Mouse (Mus musculus) midbrain, embryonic 12.5 days (tissue): ENCODE measurements at regions not wholly inside any gene's neighbourhood (a gene's known extent, or its start where the extent isn't known, plus 50 kb on each side); places are given as distances from the start of the nearest gene placed in this dataset.

Experiments used
- ATAC-seq: fragments of 200-750 bp; cut with Nextera tagmentation; 2 replicates; pipeline ENCODE4 v1.8.0; 2017; ENCODE audit warnings: low read depth, moderate TSS enrichment, moderate library complexity; ENCODE audit not compliant: low FRiP score
- H3K27ac ChIP-seq: fragments of 300-500 bp; sonication (generic); replicated peaks from 2 replicates; pipeline ENCODE4 v1.5.1; 2016; ENCODE audit warnings: mild to moderate bottlenecking
- H3K27me3 ChIP-seq: fragments of 300-500 bp; sonication (generic); 2 replicates; pipeline ENCODE4 v1.6.1; 2016; ENCODE audit warnings: mild to moderate bottlenecking
- H3K36me3 ChIP-seq: fragments of 300-500 bp; sonication (generic); 2 replicates; pipeline ENCODE4 v1.6.1; 2016
- H3K4me1 ChIP-seq: fragments of 300-500 bp; sonication (generic); 2 replicates; pipeline ENCODE4 v1.6.1; 2016
- H3K4me2 ChIP-seq: fragments of 300-500 bp; sonication (generic); replicated peaks from 2 replicates; pipeline ENCODE4 v1.6.1; 2016; ENCODE audit warnings: mild to moderate bottlenecking, moderate library complexity
- H3K4me3 ChIP-seq: fragments of 300-500 bp; sonication (generic); 2 replicates; pipeline ENCODE4 v1.5.1; 2016; ENCODE audit warnings: mild to moderate bottlenecking
- H3K9ac ChIP-seq: fragments of 300-500 bp; sonication (generic); replicated peaks from 2 replicates; pipeline ENCODE4 v1.6.1; 2016; ENCODE audit warnings: mild to moderate bottlenecking, moderate library complexity
- H3K9me3 ChIP-seq: fragments of 300-500 bp; sonication (generic); 2 replicates; pipeline ENCODE4 v1.6.1; 2016; ENCODE audit warnings: mild to moderate bottlenecking
- WGBS: fragments of 180-500 bp; shearing (Covaris S2); methylation state at CpG from one replicate; pipeline ENCODE4 v1.1.7; 2016; 5-methylcytosine and 5-hydroxymethylcytosine counted together

DNA sequence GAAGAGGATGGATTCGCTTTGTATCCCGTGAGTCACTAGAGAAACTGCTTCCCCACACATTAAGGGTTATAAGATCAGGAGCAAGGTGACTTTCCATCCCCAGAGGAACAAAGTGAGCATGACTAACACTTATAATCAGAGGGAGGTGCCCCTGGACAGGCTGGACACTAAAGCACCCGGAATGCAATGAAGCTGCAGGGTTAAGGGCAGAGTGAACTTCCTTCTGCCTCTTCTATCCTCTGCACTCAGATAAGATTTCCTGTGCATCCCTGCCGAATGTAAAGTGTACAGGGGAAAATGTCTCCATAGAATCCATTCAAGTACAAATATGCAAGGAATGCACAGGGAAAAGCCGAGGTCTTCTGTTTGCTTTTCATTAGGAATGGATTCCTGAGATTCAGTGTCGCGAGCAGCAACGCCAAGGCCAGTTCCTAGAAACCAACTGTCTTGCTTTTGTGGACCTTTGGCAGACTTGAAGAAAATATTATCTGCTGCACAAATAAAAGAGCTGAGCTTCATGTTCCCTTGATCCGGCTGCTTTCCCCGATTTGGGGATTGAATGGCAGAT is 58.5 kb upstream of the Fbxl7 start:
- peak; percentile 41; the same call in 1 of the 2 replicates for ATAC-seq
- 0 out of 2 replicates have a peak overlapping the region, but pooled peaks have one; percentile 25 for H3K27ac ChIP-seq
- no peaks in the 10 kb centered on the region for H3K27me3 ChIP-seq
- no peak overlapping the region for H3K9ac ChIP-seq
- H3K9me3 ChIP-seq: no peaks in the 10 kb centered on the region
- peak overlapping the region; percentile 27 for H3K4me2 ChIP-seq
- no peak overlapping the region for H3K4me3 ChIP-seq
- peaks cover 9% of the 10 kb centered on the region for H3K4me1 ChIP-seq
- 16% methylated on average over 10 of the region's 10 CpGs for WGBS
- no peaks in the 10 kb centered on the region for H3K36me3 ChIP-seq

DNA sequence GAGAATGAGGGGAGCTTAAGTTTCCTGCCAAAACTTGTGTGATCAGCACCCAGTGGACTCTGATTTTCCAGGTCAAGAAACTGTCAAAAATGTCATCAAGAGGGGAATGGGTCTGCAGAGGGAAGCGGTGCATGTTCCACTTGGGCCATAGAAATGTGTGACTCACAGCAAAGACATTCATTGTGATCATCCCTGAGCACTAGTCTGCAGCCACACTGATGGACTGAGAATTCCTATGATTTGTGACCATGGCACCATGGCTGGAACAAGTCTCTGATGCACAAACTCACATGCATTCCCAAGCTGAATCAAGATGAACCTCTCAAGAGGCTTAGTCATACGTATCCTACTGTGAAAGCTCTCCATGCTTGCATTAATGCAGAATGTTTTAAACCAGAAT is 63.6 kb upstream of the Fbxl7 start:
- no peak overlapping the region for H3K27ac ChIP-seq
- no peak for ATAC-seq
- H3K4me2 ChIP-seq: no peak overlapping the region
- no peaks in the 10 kb centered on the region for H3K9me3 ChIP-seq
- peaks cover 1% of the 10 kb centered on the region for H3K4me1 ChIP-seq
- 85% methylated on average over 2 of the region's 2 CpGs for WGBS
- H3K4me3 ChIP-seq: no peak overlapping the region
- no peaks in the 10 kb centered on the region for H3K27me3 ChIP-seq
- H3K36me3 ChIP-seq: no peaks in the 10 kb centered on the region
- H3K9ac ChIP-seq: no peak overlapping the region

DNA sequence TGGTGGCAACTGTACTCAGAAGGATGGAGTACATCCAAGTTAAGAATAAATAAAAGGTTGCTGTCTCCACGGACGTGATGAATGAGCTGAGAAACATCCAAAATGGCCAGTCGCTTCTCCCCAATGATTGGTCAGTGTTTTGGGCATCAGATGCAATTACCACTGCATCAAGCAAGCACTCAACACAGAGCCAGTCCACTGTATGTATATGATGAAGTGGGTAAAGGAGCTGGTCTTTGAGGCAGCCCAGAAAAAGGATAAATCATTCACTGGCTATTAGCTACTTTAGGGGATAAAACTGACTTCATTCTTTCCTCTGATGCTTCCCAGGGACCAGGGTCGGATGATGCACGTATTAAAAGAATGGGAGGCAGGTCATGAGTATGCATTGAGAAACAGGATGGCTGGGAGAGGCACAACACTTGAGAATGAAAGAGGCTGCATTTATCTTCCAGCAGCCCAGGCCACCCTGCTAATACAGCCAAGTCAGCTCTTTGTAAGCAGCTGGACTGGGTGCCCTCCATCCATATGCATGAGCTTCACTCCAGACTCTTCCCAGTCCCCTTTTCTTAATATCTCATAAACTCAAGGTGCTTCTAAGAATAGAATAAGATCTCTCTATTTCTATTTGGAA is 73.1 kb upstream of the Fbxl7 start:
- H3K4me2 ChIP-seq: no peak overlapping the region
- H3K9me3 ChIP-seq: no peaks in the 10 kb centered on the region
- H3K27ac ChIP-seq: peak overlapping the region; percentile 58; the same call in 1 of the 2 replicates
- no peak overlapping the region for H3K4me3 ChIP-seq
- WGBS: 50% methylated on average over 5 of the region's 5 CpGs
- H3K27me3 ChIP-seq: no peaks in the 10 kb centered on the region
- ATAC-seq: peak; percentile 83
- H3K9ac ChIP-seq: no peak overlapping the region
- peaks cover 5% of the 10 kb centered on the region for H3K4me1 ChIP-seq
- no peaks in the 10 kb centered on the region for H3K36me3 ChIP-seq

DNA sequence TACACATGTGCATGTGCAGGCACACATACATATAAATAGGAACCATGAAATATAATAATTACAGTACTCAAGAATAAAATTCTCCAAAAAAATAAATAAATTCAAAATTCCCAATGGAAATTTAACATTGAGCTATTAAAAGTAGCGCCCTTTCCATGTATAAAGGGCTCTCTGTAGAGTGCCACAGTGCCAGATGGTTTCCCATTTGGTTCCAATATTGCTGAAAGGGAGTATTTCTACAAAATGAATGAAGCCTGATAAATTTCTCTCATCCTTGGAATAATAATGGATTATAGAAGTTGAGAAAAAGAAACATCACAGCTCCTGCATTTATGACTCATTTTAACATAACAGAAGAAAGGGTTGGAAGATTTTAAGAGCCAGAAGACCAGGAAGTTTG is 75.4 kb upstream of the Fbxl7 start:
- no peaks in the 10 kb centered on the region for H3K36me3 ChIP-seq
- H3K27ac ChIP-seq: no peak overlapping the region
- WGBS: 88% methylated on average over 1 of the region's 1 CpGs
- no peaks in the 10 kb centered on the region for H3K27me3 ChIP-seq
- no peak overlapping the region for H3K4me3 ChIP-seq
- no peak overlapping the region for H3K4me2 ChIP-seq
- H3K4me1 ChIP-seq: peaks cover 5% of the 10 kb centered on the region
- ATAC-seq: no peak
- no peak overlapping the region for H3K9ac ChIP-seq
- no peaks in the 10 kb centered on the region for H3K9me3 ChIP-seq

GRCm38 (mm10) chr15:26993054-26993453 is 97.7 kb upstream of the Fbxl7 start:
- no peak overlapping the region for H3K4me2 ChIP-seq
- no peaks in the 10 kb centered on the region for H3K36me3 ChIP-seq
- H3K9ac ChIP-seq: no peak overlapping the region
- 0 out of 2 replicates have a peak, but pooled peaks cover 2% of the 10 kb centered on the region for H3K9me3 ChIP-seq
- no peaks in the 10 kb centered on the region for H3K4me1 ChIP-seq
- H3K27ac ChIP-seq: no peak overlapping the region
- 53% methylated on average over 1 of the region's 1 CpGs for WGBS
- no peak for ATAC-seq
- H3K27me3 ChIP-seq: no peaks in the 10 kb centered on the region
- H3K4me3 ChIP-seq: no peak overlapping the region

- WGBS: 77% methylated on average over 4 of the region's 4 CpGs
Observed at GRCm38 (mm10) chr15:27009069-27009468, 113.7 kb upstream of the Fbxl7 start.

GRCm38 (mm10) chr15:27013906-27014658 is 118.7 kb upstream of the Fbxl7 start:
- H3K4me3 ChIP-seq: no peak overlapping the region
- peaks cover 10% of the 10 kb centered on the region for H3K4me1 ChIP-seq
- H3K4me2 ChIP-seq: peak overlapping the region; percentile 7; the same call in 1 of the 2 replicates
- H3K9ac ChIP-seq: no peak overlapping the region
- no peaks in the 10 kb centered on the region for H3K36me3 ChIP-seq
- ATAC-seq: peak; percentile 89
- H3K27me3 ChIP-seq: no peaks in the 10 kb centered on the region
- no peaks in the 10 kb centered on the region for H3K9me3 ChIP-seq
- H3K27ac ChIP-seq: peak overlapping the region; percentile 71
- 16% methylated on average over 4 of the region's 4 CpGs for WGBS

More at GRCm38 (mm10) chr15:27009069-27009468, 113.7 kb upstream of the Fbxl7 start:
- Histone ChIP-seq H3K4me2 (no peak overlapping the region), H3K4me3 (no peak overlapping the region), H3K9me3 (no peaks in the 10 kb centered on the region), H3K9ac (no peak overlapping the region), H3K4me1 (peaks cover 4% of the 10 kb centered on the region), H3K36me3 (no peaks in the 10 kb centered on the region), H3K27ac (no peak overlapping the region), H3K27me3 (no peaks in the 10 kb centered on the region)
- no peak for ATAC-seq

- H3K9me3 ChIP-seq: no peaks in the 10 kb centered on the region
- 0 out of 2 replicates have a peak, but pooled peaks have one; percentile 66 for ATAC-seq
- 13% methylated on average over 1 of the region's 1 CpGs for WGBS
- no peak overlapping the region for H3K9ac ChIP-seq
- peaks cover 10% of the 10 kb centered on the region for H3K4me1 ChIP-seq
- peak overlapping the region; percentile 71 for H3K27ac ChIP-seq
- no peaks in the 10 kb centered on the region for H3K27me3 ChIP-seq
- no peak overlapping the region for H3K4me3 ChIP-seq
- H3K4me2 ChIP-seq: 0 out of 2 replicates have a peak overlapping the region, but pooled peaks have one; percentile 7
- H3K36me3 ChIP-seq: no peaks in the 10 kb centered on the region
Observed at GRCm38 (mm10) chr15:27014659-27014974, 119.2 kb upstream of the Fbxl7 start.

GRCm38 (mm10) chr15:27020471-27020870 is 125.1 kb upstream of the Fbxl7 start:
- no peaks in the 10 kb centered on the region for H3K27me3 ChIP-seq
- H3K4me1 ChIP-seq: 0 out of 2 replicates have a peak, but pooled peaks cover 4% of the 10 kb centered on the region
- 0 out of 2 replicates have a peak, but pooled peaks cover 2% of the 10 kb centered on the region for H3K9me3 ChIP-seq
- H3K4me3 ChIP-seq: no peak overlapping the region
- H3K4me2 ChIP-seq: no peak overlapping the region
- no peak overlapping the region for H3K27ac ChIP-seq
- no peak overlapping the region for H3K9ac ChIP-seq
- WGBS: 69% methylated on average over 5 of the region's 5 CpGs
- ATAC-seq: no peak
- H3K36me3 ChIP-seq: no peaks in the 10 kb centered on the region

DNA sequence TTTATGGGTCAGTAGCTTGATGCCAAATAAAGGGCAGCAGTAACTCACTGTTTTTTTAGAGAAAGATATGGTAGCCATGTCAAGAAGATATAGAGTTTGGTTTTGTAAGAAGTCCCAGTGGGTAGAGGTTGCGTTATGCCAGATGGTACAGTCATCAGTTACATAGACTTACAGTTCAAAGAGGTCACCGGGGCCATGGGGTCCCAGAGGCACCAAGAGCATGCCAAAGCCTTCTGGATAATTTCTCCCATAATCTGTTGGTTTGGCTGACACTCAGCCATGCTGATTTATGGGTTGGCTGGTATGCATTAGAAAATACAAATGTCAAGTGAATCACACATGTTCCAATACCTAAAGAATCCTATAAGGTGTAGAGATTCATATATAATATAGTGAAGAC is 137.9 kb upstream of the Fbxl7 start:
- no peaks in the 10 kb centered on the region for H3K9me3 ChIP-seq
- no peaks in the 10 kb centered on the region for H3K27me3 ChIP-seq
- no peak overlapping the region for H3K9ac ChIP-seq
- no peak overlapping the region for H3K4me3 ChIP-seq
- no peaks in the 10 kb centered on the region for H3K36me3 ChIP-seq
- H3K4me2 ChIP-seq: no peak overlapping the region
- no peak overlapping the region for H3K27ac ChIP-seq
- ATAC-seq: no peak
- WGBS: 91% methylated on average over 2 of the region's 2 CpGs
- H3K4me1 ChIP-seq: no peaks in the 10 kb centered on the region

DNA sequence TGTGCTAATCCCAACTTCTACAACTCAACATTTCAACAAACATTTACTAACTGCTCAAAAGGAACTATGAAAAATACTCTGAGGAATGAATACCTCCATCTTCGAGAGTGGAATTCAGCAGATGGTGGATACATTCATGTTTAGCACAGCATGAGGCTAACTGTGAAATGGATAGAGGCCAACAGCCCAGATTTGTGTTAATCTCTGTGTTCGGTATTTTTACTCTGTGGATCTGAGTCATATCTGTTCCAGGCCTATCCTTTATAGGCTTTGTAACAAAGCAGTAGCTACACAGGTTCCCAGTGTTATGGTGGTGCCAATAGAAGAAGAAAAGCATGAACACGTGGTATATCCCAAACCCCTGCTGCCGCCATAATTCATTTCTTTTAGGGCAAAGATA is 148.4 kb upstream of the Fbxl7 start:
- Histone ChIP-seq H3K9me3 (no peaks in the 10 kb centered on the region), H3K4me1 (no peaks in the 10 kb centered on the region), H3K36me3 (no peaks in the 10 kb centered on the region), H3K9ac (no peak overlapping the region), H3K27ac (no peak overlapping the region), H3K27me3 (no peaks in the 10 kb centered on the region), H3K4me2 (no peak overlapping the region), H3K4me3 (no peak overlapping the region)
- ATAC-seq: no peak
- 79% methylated on average over 4 of the region's 4 CpGs for WGBS

GRCm38 (mm10) chr15:27050673-27051072 is 155.3 kb upstream of the Fbxl7 start:
- Histone ChIP-seq H3K4me1 (no peaks in the 10 kb centered on the region), H3K36me3 (no peaks in the 10 kb centered on the region), H3K9me3 (no peaks in the 10 kb centered on the region), H3K27ac (no peak overlapping the region), H3K9ac (no peak overlapping the region), H3K4me3 (no peak overlapping the region), H3K4me2 (no peak overlapping the region), H3K27me3 (no peaks in the 10 kb centered on the region)
- 83% methylated on average over 2 of the region's 2 CpGs for WGBS
- no peak for ATAC-seq
